Mouse (Mus musculus): ENCODE measurements around the gene Gm49358. TPM values are rescaled to one million over a fixed set of nuclear protein-coding genes. Genes with fewer than 3 reads are reported as not detected.
A peak's percentile ranks its signal among the peaks of the same experiment; 100 is the strongest.

Gm49358 gene
- not detected in 2 replicates for polyA plus RNA-seq (2015; fragmentation: Nextera tagmentation; extraction: Ambion mirVana)

DNA sequence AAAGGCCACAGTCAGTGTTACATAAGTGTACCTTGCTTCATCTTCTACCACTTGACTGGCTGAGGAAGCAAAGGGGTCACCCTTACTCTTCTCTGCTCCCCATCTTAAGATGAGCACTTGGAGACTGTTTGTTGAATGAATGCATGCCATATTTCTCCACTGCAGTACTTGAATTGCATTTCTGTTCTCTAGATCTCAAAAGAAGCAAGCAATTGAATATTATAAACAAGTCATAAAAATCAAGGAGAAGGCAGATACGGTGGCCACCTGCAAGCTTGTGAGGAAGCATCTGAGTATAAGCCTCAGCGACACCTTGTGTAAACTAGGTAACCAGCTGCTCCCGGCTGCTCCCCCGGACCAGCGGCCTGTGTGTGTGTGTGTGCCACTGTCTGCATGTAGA is at the start of gene Gm49358:
Gene Gm49358 (plus strand): TSS at position 301 of the 400 bp plus-strand sequence.
- Histone ChIP-seq H3K27me3 (no peaks in the 10 kb centered on the region), H3K4me1 (0 out of 2 replicates have a peak, but pooled peaks cover 2% of the 10 kb centered on the region), H3K4me3 (no peak within 1 kb of the TSS), H3K9ac (no peak within 1 kb of the TSS), H3K27ac (no peak within 1 kb of the TSS), H3K36me3 (ENCODE audit: poor library complexity, severe bottlenecking) (no peaks in the 10 kb centered on the region), H3K4me2 (no peak within 1 kb of the TSS), H3K9me3 (replicated peaks) (0 out of 2 replicates have a peak, but pooled peaks cover 5% of the 10 kb centered on the region)
- WGBS: 95% methylated on average over 5 of the region's 5 CpGs
- ATAC-seq: no peak

GRCm38 (mm10) chr10:86727548-86727980 is 36.2 kb upstream of the Gm49358 start:
- Histone ChIP-seq H3K36me3 (ENCODE audit: poor library complexity, severe bottlenecking) (no peaks in the 10 kb centered on the region), H3K9ac (peak overlapping the region; percentile 65), H3K4me2 (peak overlapping the region; percentile 57), H3K27me3 (no peaks in the 10 kb centered on the region), H3K9me3 (replicated peaks) (no peaks in the 10 kb centered on the region), H3K4me3 (peak overlapping the region; percentile 26; the same call in 1 of the 2 replicates), H3K4me1 (peaks cover 9% of the 10 kb centered on the region), H3K27ac (no peak overlapping the region)
- 5% methylated on average over 12 of the region's 12 CpGs for WGBS
- ATAC-seq: peak; percentile 79

GRCm38 (mm10) chr10:86728176-86728575 is 35.6 kb upstream of the Gm49358 start:
- H3K36me3 ChIP-seq (ENCODE audit: poor library complexity, severe bottlenecking): no peaks in the 10 kb centered on the region
- no peak overlapping the region for H3K4me3 ChIP-seq
- H3K27me3 ChIP-seq: no peaks in the 10 kb centered on the region
- ATAC-seq: no peak
- H3K9ac ChIP-seq: no peak overlapping the region
- H3K27ac ChIP-seq: no peak overlapping the region
- H3K4me1 ChIP-seq: peaks cover 9% of the 10 kb centered on the region
- H3K9me3 ChIP-seq (replicated peaks): no peaks in the 10 kb centered on the region
- no peak overlapping the region for H3K4me2 ChIP-seq
- WGBS: 92% methylated on average over 3 of the region's 3 CpGs

DNA sequence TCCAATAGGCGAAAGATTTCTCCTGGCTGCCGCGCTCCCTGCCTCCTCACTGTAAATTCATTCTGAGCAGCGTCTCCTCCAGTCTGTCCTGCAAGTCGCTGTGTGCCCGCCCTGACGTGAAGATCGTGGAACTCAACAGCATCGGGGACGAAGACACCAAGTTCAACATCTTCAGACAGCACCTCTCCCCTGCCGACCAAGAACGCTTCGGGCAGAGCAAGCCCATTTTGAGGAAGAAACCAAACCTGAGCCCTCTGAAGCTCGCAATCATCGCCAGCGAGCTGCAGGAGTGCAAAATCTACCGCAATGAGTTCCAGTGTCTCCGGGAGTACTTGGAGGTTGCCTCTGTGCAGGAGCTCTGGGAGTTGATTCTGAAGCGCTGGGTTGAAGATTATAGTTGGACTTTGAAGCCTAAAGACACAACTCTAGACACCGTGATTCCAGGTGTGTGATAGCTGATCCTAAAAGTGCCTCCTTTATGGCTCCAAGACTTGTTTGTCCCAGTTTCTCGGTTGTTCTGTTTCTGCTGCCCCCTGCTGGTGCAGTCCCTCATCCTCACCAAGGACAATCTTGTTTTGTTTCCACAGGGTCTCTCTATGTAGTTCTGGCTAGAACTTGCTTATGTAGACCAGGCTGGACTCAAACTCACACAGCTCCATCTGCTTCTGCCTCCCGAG is 32.8 kb upstream of the Gm49358 start:
- ATAC-seq: peak; percentile 61
- Histone ChIP-seq H3K9ac (peak overlapping the region; percentile 61), H3K4me3 (peak overlapping the region; percentile 49), H3K4me1 (peaks cover 9% of the 10 kb centered on the region), H3K27me3 (no peaks in the 10 kb centered on the region), H3K4me2 (peak overlapping the region; percentile 66), H3K9me3 (replicated peaks) (no peaks in the 10 kb centered on the region), H3K36me3 (ENCODE audit: poor library complexity, severe bottlenecking) (no peaks in the 10 kb centered on the region), H3K27ac (no peak overlapping the region)
- WGBS: 14% methylated on average over 22 of the region's 22 CpGs

- Histone ChIP-seq H3K9me3 (replicated peaks) (no peaks in the 10 kb centered on the region), H3K27me3 (no peaks in the 10 kb centered on the region), H3K27ac (no peak overlapping the region), H3K4me3 (no peak overlapping the region), H3K4me2 (no peak overlapping the region), H3K9ac (no peak overlapping the region), H3K36me3 (ENCODE audit: poor library complexity, severe bottlenecking) (no peaks in the 10 kb centered on the region), H3K4me1 (peaks cover 9% of the 10 kb centered on the region)
- no peak for ATAC-seq
- WGBS: 60% methylated on average over 2 of the region's 2 CpGs
Observed at GRCm38 (mm10) chr10:86731500-86731863, 32.3 kb upstream of the Gm49358 start.

DNA sequence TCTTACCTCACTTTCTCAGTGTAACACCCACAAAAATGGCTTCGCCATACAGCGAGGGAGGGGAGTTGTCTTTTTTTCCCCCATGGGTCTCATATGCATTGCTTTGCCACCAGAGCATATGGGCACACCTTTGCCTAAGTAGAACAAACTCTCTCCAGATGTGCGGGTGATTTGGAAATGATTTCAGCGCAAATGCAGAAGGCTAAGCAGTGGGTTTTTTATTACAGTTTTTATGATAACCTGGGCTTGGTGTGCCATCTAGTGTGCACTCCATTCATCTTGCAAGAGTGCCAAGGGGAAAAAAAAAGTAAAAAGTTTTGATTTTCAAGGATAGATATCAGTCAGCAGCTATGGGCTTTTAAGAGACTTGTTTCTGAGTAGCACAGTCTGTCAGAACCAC is 28.7 kb upstream of the Gm49358 start:
- H3K27ac ChIP-seq: no peak overlapping the region
- WGBS: 93% methylated on average over 4 of the region's 4 CpGs
- H3K9ac ChIP-seq: no peak overlapping the region
- H3K4me1 ChIP-seq: no peaks in the 10 kb centered on the region
- no peaks in the 10 kb centered on the region for H3K9me3 ChIP-seq (replicated peaks)
- no peak overlapping the region for H3K4me2 ChIP-seq
- no peaks in the 10 kb centered on the region for H3K27me3 ChIP-seq
- H3K36me3 ChIP-seq (ENCODE audit: poor library complexity, severe bottlenecking): no peaks in the 10 kb centered on the region
- no peak for ATAC-seq
- no peak overlapping the region for H3K4me3 ChIP-seq

DNA sequence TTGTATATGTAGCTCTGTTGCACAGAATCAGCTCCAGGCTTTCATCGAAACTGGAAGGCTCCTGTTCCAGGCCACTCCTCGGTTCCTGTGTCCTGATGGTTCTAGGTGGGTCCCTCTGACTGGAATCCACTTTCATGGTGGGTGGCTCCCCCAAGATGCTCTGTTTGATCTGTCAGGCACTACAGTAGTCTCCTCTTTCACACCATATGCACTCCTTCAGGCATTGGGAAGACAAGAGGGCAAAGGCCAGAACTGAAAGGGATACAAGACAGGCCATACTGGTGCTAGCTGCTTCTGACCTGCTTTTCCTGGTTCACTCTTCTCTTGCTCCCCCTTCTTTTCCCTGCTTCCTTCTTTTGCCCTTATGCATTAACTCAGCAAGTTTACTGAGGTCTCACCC is 20.9 kb upstream of the Gm49358 start:
- Histone ChIP-seq H3K36me3 (ENCODE audit: poor library complexity, severe bottlenecking) (no peaks in the 10 kb centered on the region), H3K9me3 (replicated peaks) (no peaks in the 10 kb centered on the region), H3K27ac (no peak overlapping the region), H3K4me1 (no peaks in the 10 kb centered on the region), H3K4me2 (no peak overlapping the region), H3K4me3 (no peak overlapping the region), H3K27me3 (no peaks in the 10 kb centered on the region), H3K9ac (no peak overlapping the region)
- ATAC-seq: no peak
- 90% methylated on average over 2 of the region's 2 CpGs for WGBS

DNA sequence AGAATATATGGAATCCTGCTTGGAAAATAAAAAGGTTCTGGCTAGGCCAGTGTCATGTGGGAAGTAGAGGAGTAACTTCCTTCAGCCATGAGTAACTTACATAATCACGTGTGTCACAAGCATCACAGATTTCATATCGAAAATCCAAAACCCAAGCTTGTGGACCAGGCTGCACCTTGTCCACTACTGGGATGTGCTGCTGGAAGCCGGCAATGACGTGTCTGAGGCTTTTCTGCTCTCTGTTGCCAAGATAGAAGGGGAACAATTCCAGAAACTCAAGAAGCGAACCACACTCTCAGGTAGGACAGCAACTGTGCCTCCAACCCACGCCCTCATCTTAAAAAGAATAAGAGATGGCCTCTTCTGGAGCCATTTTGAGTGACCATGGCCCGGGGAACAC is 19.5 kb upstream of the Gm49358 start:
- no peaks in the 10 kb centered on the region for H3K36me3 ChIP-seq (ENCODE audit: poor library complexity, severe bottlenecking)
- H3K4me2 ChIP-seq: no peak overlapping the region
- no peak overlapping the region for H3K4me3 ChIP-seq
- H3K9ac ChIP-seq: no peak overlapping the region
- no peak overlapping the region for H3K27ac ChIP-seq
- no peaks in the 10 kb centered on the region for H3K4me1 ChIP-seq
- no peaks in the 10 kb centered on the region for H3K9me3 ChIP-seq (replicated peaks)
- no peaks in the 10 kb centered on the region for H3K27me3 ChIP-seq
- ATAC-seq: no peak
- WGBS: 88% methylated on average over 7 of the region's 7 CpGs

- Histone ChIP-seq H3K36me3 (ENCODE audit: poor library complexity, severe bottlenecking) (no peaks in the 10 kb centered on the region), H3K4me3 (no peak overlapping the region), H3K4me1 (no peaks in the 10 kb centered on the region), H3K9ac (no peak overlapping the region), H3K27ac (no peak overlapping the region), H3K9me3 (replicated peaks) (no peaks in the 10 kb centered on the region), H3K4me2 (no peak overlapping the region), H3K27me3 (no peaks in the 10 kb centered on the region)
- WGBS: 86% methylated on average over 6 of the region's 6 CpGs
- ATAC-seq: no peak
Observed at GRCm38 (mm10) chr10:86755816-86756502, 7.8 kb upstream of the Gm49358 start.

DNA sequence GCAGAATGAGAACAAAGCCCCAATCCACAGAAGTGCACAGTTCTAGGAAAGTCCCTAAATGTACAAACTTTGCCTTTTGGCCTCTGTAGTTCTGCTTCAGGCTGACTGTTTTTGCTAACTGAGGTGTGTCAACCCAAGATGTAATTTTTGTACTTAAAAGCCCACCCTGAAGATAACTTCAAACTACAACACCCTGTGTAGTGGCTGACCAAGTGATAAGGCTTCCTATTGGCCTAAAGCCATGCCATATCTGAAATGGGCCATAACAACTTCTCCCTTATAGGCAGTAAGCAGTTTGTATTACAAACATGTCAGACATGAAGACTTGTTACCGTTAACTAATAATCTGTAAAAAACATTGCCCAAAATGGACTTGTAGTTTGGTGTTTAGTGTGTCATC is 6.0 kb upstream of the Gm49358 start:
- H3K4me1 ChIP-seq: no peaks in the 10 kb centered on the region
- WGBS: 94% methylated on average over 1 of the region's 1 CpGs
- 0 out of 2 replicates have a peak, but pooled peaks cover under 1% of the 10 kb centered on the region for H3K9me3 ChIP-seq (replicated peaks)
- H3K27me3 ChIP-seq: no peaks in the 10 kb centered on the region
- ATAC-seq: no peak
- H3K9ac ChIP-seq: no peak overlapping the region
- H3K36me3 ChIP-seq (ENCODE audit: poor library complexity, severe bottlenecking): no peaks in the 10 kb centered on the region
- no peak overlapping the region for H3K4me2 ChIP-seq
- no peak overlapping the region for H3K4me3 ChIP-seq
- no peak overlapping the region for H3K27ac ChIP-seq

GRCm38 (mm10) chr10:86758211-86758610 is 5.6 kb upstream of the Gm49358 start:
- 91% methylated on average over 6 of the region's 6 CpGs for WGBS
- Histone ChIP-seq H3K9me3 (replicated peaks) (0 out of 2 replicates have a peak, but pooled peaks cover 5% of the 10 kb centered on the region), H3K4me3 (no peak overlapping the region), H3K27me3 (no peaks in the 10 kb centered on the region), H3K4me1 (no peaks in the 10 kb centered on the region), H3K36me3 (ENCODE audit: poor library complexity, severe bottlenecking) (no peaks in the 10 kb centered on the region), H3K27ac (no peak overlapping the region), H3K4me2 (no peak overlapping the region), H3K9ac (no peak overlapping the region)
- no peak for ATAC-seq

DNA sequence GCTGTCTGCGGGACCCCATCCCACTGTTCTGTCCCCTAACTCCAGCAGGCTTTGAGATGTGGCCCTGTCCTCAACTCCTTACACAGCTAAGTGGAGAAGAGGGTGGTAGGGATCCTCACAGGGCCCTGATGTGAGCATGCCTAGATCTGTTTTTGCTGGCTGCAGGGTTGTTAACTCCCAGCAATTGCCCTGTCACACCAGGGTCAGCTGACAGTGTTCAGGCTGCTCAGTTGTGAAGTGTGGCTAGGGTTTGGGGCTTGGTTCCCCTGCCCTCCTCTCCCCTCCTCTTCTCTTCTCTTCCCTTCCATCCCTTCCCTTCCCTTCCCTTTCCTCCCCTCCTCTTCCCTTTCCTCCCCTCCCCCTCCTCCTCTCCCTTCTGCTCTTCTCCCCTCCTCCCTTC is 2.5 kb upstream of the Gm49358 start:
- WGBS: 90% methylated on average over 1 of the region's 1 CpGs
- 0 out of 2 replicates have a peak, but pooled peaks cover 5% of the 10 kb centered on the region for H3K9me3 ChIP-seq (replicated peaks)
- H3K27ac ChIP-seq: no peak overlapping the region
- no peak overlapping the region for H3K4me3 ChIP-seq
- ATAC-seq: no peak
- H3K36me3 ChIP-seq (ENCODE audit: poor library complexity, severe bottlenecking): no peaks in the 10 kb centered on the region
- H3K27me3 ChIP-seq: no peaks in the 10 kb centered on the region
- no peaks in the 10 kb centered on the region for H3K4me1 ChIP-seq
- no peak overlapping the region for H3K4me2 ChIP-seq
- no peak overlapping the region for H3K9ac ChIP-seq
